Mouse (Mus musculus) stomach, postnatal 0 days (tissue): ENCODE results near the gene Otp. TPM values are rescaled to one million over a fixed set of nuclear protein-coding genes. Genes with fewer than 3 reads are reported as not detected.

Source experiments
- ATAC-seq: fragments of 200-750 bp; cut with Nextera tagmentation; 2 replicates; pipeline ENCODE4 v1.8.0; 2017; ENCODE audit not compliant: low FRiP score, low TSS enrichment
- DNase-seq: peaks from one replicate; pipeline ENCODE4 v3.0.0-alpha.2; 2016; ENCODE audit warnings: low spot score
- H3K27ac ChIP-seq: fragments of 300-500 bp; sonication (generic); replicated peaks from 2 replicates; pipeline ENCODE4 v1.5.1; 2014; ENCODE audit warnings: mild to moderate bottlenecking, control low read depth
- H3K27me3 ChIP-seq: fragments of 300-500 bp; sonication (generic); 2 replicates; pipeline ENCODE4 v1.6.1; 2014; ENCODE audit warnings: low read length; ENCODE audit not compliant: control insufficient read depth, insufficient read depth
- H3K36me3 ChIP-seq: fragments of 300-500 bp; sonication (generic); 2 replicates; pipeline ENCODE4 v1.6.1; 2014; ENCODE audit warnings: low read length, mixed read lengths; ENCODE audit not compliant: control insufficient read depth, insufficient read depth
- H3K4me1 ChIP-seq: fragments of 300-500 bp; sonication (generic); replicated peaks from 2 replicates; pipeline ENCODE4 v1.6.1; 2014; ENCODE audit warnings: antibody characterized with exemption; ENCODE audit not compliant: control insufficient read depth, insufficient read depth
- H3K4me2 ChIP-seq: fragments of 300-500 bp; sonication (generic); replicated peaks from 2 replicates; pipeline ENCODE4 v1.6.1; 2014; ENCODE audit warnings: low read depth, mild to moderate bottlenecking, control low read depth, moderate library complexity
- H3K4me3 ChIP-seq: fragments of 300-500 bp; sonication (generic); 2 replicates; pipeline ENCODE4 v1.5.1; 2014; ENCODE audit warnings: low read depth, low read length, control low read depth
- H3K9ac ChIP-seq: fragments of 300-500 bp; sonication (generic); 2 replicates; pipeline ENCODE4 v1.6.1; 2014; ENCODE audit warnings: mild to moderate bottlenecking, low read length, control low read depth, mixed read lengths
- H3K9me3 ChIP-seq: fragments of 300-500 bp; sonication (generic); 2 replicates; pipeline ENCODE4 v1.6.1; 2016; ENCODE audit warnings: low read length; ENCODE audit not compliant: control insufficient read depth
- CTCF ChIP-seq: IDR thresholded peaks from 2 replicates; pipeline ENCODE4 v1.5.1; 2016; ENCODE audit warnings: antibody characterized with exemption, low read depth, mild to moderate bottlenecking, moderate library complexity
- EP300 ChIP-seq: optimal IDR thresholded peaks from 2 replicates; pipeline ENCODE3; 2016; ENCODE audit warnings: antibody characterized with exemption
- WGBS: fragments of 180-500 bp; shearing (Covaris S2); extraction: QIAGEN DNeasy Blood & Tissue Kit; methylation state at CpG from one replicate; pipeline ENCODE4 v1.1.7; 2014; 5-methylcytosine and 5-hydroxymethylcytosine counted together
- polyA plus RNA-seq: library from polyadenylated mRNA; unstranded; fragments of >200 nt; fragmentation: Nextera tagmentation; extraction: Ambion mirVana; gene quantifications from 2 replicates; pipeline ENCODE4 v1.2.1, GENCODE M21; 2015

Otp gene
- polyA plus RNA-seq, 1 experiment from 2014 or later, result not detected

GRCm38 (mm10) chr13:94843236-94843635 lies 32.2 kb upstream of the Otp start:
- WGBS, result 61% methylated on average over 5 of the region's 5 CpGs
- Histone ChIP-seq H3K4me2 (no peak overlapping the region), H3K4me1 (no peaks in the 10 kb centered on the region), H3K9me3 (no peaks in the 10 kb centered on the region), H3K9ac (no peak overlapping the region), H3K27ac (no peak overlapping the region), H3K4me3 (no peak overlapping the region), H3K36me3 (peaks cover 5% of the 10 kb centered on the region; the same call in 1 of the 2 replicates), H3K27me3 (no peaks in the 10 kb centered on the region)
- ATAC-seq (no peak), DNase-seq (no peak)
- TF ChIP-seq CTCF, result no peak
- no peak for TF ChIP-seq EP300

- no peak for TF ChIP-seq EP300
- no peak for TF ChIP-seq CTCF
- no peak overlapping the region for H3K4me3 ChIP-seq
Measured at GRCm38 (mm10) chr13:94847870-94848269, 27.5 kb upstream of the Otp start.

GRCm38 (mm10) chr13:94849351-94849750 lies 26.1 kb upstream of the Otp start:
- no peak for ATAC-seq
- Histone ChIP-seq H3K36me3 (no peaks in the 10 kb centered on the region), H3K4me2 (no peak overlapping the region), H3K9me3 (no peaks in the 10 kb centered on the region), H3K4me1 (no peaks in the 10 kb centered on the region), H3K27me3 (no peaks in the 10 kb centered on the region), H3K27ac (no peak overlapping the region), H3K4me3 (no peak overlapping the region), H3K9ac (no peak overlapping the region)
- no peak for DNase-seq
- TF ChIP-seq CTCF (no peak), EP300 (no peak)
- WGBS, result 66% methylated on average over 13 of the region's 13 CpGs

More at GRCm38 (mm10) chr13:94847870-94848269, 27.5 kb upstream of the Otp start:
- Histone ChIP-seq H3K4me1 (no peaks in the 10 kb centered on the region), H3K9ac (no peak overlapping the region), H3K27ac (no peak overlapping the region), H3K36me3 (no peaks in the 10 kb centered on the region), H3K9me3 (no peaks in the 10 kb centered on the region), H3K27me3 (no peaks in the 10 kb centered on the region), H3K4me2 (no peak overlapping the region)
- no peak for ATAC-seq
- DNase-seq, result no peak
- WGBS, result 69% methylated on average over 7 of the region's 7 CpGs

GRCm38 (mm10) chr13:94858016-94858575 lies 17.3 kb upstream of the Otp start:
- TF ChIP-seq CTCF, result no peak
- TF ChIP-seq EP300, result no peak
- 71% methylated on average over 8 of the region's 8 CpGs for WGBS
- no peak for DNase-seq
- Histone ChIP-seq H3K9ac (no peak overlapping the region), H3K27me3 (no peaks in the 10 kb centered on the region), H3K4me2 (no peak overlapping the region), H3K27ac (no peak overlapping the region), H3K36me3 (no peaks in the 10 kb centered on the region), H3K9me3 (no peaks in the 10 kb centered on the region), H3K4me3 (no peak overlapping the region), H3K4me1 (no peaks in the 10 kb centered on the region)
- ATAC-seq, result no peak

- H3K4me3 ChIP-seq, result no peak overlapping the region
- TF ChIP-seq CTCF (no peak), EP300 (no peak)
- DNase-seq, result no peak
- no peak for ATAC-seq
- 53% methylated on average over 8 of the region's 8 CpGs for WGBS
- no peak overlapping the region for H3K27ac ChIP-seq
- no peaks in the 10 kb centered on the region for H3K4me1 ChIP-seq
- no peaks in the 10 kb centered on the region for H3K9me3 ChIP-seq
- no peak overlapping the region for H3K9ac ChIP-seq
- no peak overlapping the region for H3K4me2 ChIP-seq
- no peaks in the 10 kb centered on the region for H3K27me3 ChIP-seq
- H3K36me3 ChIP-seq, result no peaks in the 10 kb centered on the region
Measured at GRCm38 (mm10) chr13:94859256-94859655, 16.1 kb upstream of the Otp start.

GRCm38 (mm10) chr13:94862491-94863230 lies 12.7 kb upstream of the Otp start:
- Histone ChIP-seq H3K9me3 (no peaks in the 10 kb centered on the region), H3K27me3 (peaks cover 4% of the 10 kb centered on the region; the same call in 1 of the 2 replicates), H3K4me2 (no peak overlapping the region), H3K27ac (no peak overlapping the region), H3K9ac (no peak overlapping the region), H3K4me1 (no peaks in the 10 kb centered on the region), H3K36me3 (no peaks in the 10 kb centered on the region), H3K4me3 (no peak overlapping the region)
- DNase-seq (no peak), ATAC-seq (no peak)
- 55% methylated on average over 5 of the region's 5 CpGs for WGBS
- no peak for TF ChIP-seq EP300
- no peak for TF ChIP-seq CTCF
